Mouse (Mus musculus): ENCODE measurements around the gene Pparg.

The Pparg gene

GRCm38 (mm10) chr6:115360776-115361605 is at the start of gene Pparg:
Gene Pparg (plus strand): TSS chr6:115360951.
- ATAC-seq (ENCODE audit: low TSS enrichment), result peak; percentile 59; the same call in 1 of the 2 replicates

GRCm38 (mm10) chr6:115312780-115313179 is 48.0 kb upstream of the Pparg start:
- ATAC-seq (ENCODE audit: low TSS enrichment), result no peak; the same call in 1 of the 2 replicates

- ATAC-seq (ENCODE audit: low TSS enrichment), result peak; percentile 54
Measured at GRCm38 (mm10) chr6:115313235-115313738, 47.5 kb upstream of the Pparg start.

DNA sequence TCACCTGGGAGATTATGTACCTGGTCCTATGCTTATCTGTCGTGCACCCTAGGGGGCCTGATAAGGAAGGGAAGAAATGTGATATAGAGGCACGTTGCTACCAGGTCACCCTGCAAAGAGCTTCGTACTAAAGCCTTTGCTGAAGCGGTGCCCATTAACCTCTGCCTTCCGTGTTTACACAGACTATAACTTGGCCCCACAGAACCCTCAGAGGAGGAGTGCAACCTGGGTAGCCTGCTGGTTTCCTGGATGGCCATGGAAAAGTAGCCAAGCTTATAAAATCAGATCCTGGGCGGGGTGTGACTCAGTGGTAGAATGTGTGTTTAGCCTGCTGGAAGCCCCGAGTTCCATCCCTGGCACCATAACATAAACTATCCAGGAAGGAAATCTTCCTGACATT is 46.8 kb upstream of the Pparg start:
- ATAC-seq (ENCODE audit: low TSS enrichment), result no peak

- ATAC-seq (ENCODE audit: low TSS enrichment), result peak; percentile 32; the same call in 1 of the 2 replicates
Measured at GRCm38 (mm10) chr6:115315770-115316169, 45.0 kb upstream of the Pparg start.

DNA sequence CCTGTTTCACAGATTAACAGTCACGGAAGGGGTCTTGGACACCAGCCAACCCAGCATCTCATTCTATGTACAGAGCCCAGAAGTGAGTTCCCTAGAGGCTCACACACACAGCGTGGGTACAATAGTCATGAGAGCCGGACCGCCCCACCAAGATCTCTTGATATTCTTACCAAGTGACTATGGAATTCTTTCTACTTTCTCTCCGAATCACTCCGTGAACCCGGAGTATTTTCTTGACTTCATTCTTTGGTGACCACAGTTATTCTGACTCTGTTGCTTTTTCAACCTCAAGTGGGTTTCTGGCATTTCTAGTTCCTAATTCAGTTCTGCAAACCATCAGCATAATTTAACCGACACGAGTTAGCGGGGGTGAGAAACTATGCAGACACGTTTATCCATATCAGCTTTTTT is 43.9 kb upstream of the Pparg start:
- ATAC-seq (ENCODE audit: low TSS enrichment), result no peak

- ATAC-seq (ENCODE audit: low TSS enrichment), result no peak
Measured at GRCm38 (mm10) chr6:115318811-115319210, 41.9 kb upstream of the Pparg start.

GRCm38 (mm10) chr6:115319686-115320085 is 41.1 kb upstream of the Pparg start:
- ATAC-seq (ENCODE audit: low TSS enrichment), result no peak

DNA sequence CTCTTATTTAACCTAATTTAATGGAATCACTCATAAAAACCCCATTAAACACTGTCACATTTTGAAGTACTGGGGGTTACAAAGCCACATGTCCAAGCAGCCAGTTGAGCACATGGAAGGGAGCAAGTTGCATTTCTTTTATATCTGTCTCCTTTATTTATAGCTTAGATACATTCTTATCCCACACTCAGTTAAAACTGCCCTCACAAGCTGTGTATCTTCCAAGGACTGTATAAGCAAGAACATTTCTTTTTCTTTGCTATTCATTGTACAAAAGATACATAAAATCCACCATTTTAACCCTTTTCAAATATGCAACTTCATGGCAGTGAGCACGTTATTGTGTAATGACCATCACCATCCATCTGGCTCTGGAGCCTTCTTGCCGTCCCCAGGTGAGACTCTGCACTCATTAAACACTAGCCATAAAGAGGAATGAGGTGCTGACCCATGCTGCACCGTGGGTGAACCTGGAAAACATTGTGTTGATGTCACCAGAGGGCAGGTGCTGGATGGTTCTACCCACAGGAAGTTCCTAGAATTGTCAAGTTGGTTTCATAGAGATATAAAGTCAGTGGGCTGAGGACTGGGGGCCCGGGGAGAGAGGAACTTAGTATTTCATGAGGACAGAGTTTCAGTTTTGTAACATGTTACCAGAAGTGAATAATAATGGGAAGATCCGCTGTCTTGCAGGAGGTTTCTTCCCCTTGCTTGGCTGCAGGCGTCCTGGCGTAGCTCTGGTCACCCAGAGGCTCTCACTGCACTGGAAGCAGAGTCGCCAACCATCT is 39.6 kb upstream of the Pparg start:
- ATAC-seq (ENCODE audit: low TSS enrichment), result peak; percentile 41; the same call in 1 of the 2 replicates

DNA sequence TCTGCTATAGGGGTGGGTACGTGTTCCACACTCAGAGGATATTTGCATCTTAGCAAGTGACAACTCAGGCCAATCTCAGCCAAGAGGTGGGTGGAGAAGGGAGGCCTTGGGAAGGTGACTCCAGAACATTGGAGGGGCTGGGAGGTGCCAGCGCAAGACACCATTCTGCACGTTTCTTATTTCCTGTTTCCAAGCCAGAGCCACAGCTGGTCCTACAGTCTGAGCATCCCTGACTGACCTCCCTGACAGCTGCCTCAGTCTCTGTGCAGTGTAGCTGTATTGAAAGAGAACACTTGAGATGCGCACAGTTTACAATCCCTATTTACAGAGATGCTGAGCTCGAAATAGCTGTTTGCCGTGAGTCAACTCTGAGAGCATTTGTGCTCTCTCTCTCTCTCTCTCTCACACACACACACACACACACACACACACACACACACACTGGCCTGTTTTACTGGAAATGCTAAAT is 38.8 kb upstream of the Pparg start:
- ATAC-seq (ENCODE audit: low TSS enrichment), result peak; percentile 81

GRCm38 (mm10) chr6:115322956-115323355 is 37.8 kb upstream of the Pparg start:
- no peak for ATAC-seq (ENCODE audit: low TSS enrichment)

DNA sequence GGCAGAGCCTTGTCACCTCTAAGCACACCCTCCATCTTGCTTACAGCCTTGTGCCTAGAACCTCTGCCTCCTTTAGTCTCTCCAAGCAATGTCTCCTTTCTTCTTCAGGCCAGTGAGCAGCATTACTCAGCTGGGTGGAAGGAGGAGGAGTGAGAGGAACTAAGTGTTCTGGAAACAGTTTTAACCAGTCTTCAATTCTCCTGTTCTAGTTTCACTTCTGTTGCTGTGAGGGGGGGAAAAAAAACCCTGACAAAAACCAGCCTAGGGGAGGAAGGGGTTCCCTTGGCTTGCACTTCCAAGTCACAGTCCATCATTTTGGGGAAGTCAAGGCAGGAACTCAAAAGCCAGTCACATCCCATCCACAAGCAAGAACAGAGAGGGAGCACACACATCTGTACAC is 29.8 kb upstream of the Pparg start:
- ATAC-seq (ENCODE audit: low TSS enrichment), result peak; percentile 50; the same call in 1 of the 2 replicates

- no peak for ATAC-seq (ENCODE audit: low TSS enrichment)
Measured at GRCm38 (mm10) chr6:115333099-115333694, 27.6 kb upstream of the Pparg start.

- ATAC-seq (ENCODE audit: low TSS enrichment), result no peak
Measured at GRCm38 (mm10) chr6:115335536-115335935, 25.2 kb upstream of the Pparg start.

DNA sequence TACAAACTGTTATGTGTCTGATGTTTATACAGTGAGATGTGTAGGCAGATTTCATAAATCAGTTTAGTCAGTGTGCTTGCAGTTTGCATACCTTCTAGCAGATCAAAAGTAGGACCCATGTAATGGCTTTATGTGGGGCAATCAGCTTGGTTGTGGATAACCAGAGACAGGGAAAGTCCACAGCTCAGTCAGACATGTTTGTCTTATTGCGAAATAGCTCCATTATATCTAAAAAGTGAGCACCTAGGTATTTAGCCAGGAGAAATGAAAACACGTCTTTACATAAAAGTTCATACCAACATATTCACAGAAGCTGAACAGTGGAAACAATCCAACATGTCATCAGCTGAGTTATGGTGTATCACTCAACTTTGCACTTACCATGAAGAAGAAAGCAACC is 20.7 kb upstream of the Pparg start:
- ATAC-seq (ENCODE audit: low TSS enrichment), result no peak

DNA sequence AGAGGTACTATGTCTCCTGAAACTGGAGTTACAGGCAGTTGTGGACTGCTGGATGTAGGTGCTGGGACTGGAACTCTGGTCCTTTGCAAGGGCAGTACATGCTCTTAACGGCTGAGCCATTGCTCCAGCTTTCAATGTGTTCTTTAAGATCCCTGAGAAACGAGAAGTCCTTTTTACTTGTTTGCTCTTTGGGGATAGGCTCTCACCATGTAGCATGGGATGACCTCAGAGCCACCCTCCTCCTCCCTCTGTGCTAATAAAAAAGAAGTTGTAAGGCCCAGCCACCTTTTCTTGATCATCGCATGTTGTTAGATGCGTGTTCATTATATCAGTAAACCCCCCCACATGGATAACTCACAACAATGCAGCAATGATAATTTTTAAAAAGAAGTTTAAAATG is 17.7 kb upstream of the Pparg start:
- no peak for ATAC-seq (ENCODE audit: low TSS enrichment)

GRCm38 (mm10) chr6:115343570-115343969 is 17.2 kb upstream of the Pparg start:
- ATAC-seq (ENCODE audit: low TSS enrichment), result no peak

DNA sequence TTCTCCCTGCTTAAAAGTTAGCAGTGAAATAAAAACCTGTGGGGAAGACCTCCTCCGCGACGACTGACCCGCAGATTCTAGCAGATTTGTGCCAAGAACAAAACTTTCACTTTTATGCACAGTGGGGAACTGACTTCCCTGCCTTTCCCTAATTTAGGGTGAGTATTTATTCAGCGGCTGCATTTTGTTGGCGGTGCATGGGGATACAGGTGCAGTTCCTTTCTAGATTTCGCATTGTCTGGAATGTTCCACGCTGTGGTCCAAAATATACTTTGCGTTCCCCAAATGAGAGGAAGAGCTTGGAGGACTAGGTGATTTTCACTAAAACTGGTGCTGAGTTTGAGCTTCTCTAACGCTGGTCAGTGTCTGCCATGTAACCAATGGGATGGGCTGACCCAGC is 16.6 kb upstream of the Pparg start:
- no peak for ATAC-seq (ENCODE audit: low TSS enrichment)

DNA sequence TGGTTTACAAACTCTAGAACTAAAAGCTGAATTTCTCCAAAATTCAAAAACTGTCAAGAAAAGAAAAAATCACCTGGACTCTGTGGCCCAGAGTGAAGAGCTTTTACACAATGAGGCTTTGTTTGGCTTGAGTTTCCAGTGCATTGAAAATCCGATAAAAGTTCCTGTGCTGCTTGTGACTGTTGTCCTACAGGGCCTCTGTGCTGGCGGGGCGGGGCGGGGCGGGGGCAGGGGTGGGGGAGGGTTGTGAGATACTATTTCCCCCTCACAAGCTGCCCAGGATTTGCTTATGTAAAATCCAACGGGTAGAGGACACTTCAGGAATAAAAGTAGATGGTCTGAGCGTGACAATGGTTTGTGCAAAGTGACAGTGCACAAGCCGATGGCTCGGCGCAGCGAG is 16.2 kb upstream of the Pparg start:
- no peak for ATAC-seq (ENCODE audit: low TSS enrichment)

DNA sequence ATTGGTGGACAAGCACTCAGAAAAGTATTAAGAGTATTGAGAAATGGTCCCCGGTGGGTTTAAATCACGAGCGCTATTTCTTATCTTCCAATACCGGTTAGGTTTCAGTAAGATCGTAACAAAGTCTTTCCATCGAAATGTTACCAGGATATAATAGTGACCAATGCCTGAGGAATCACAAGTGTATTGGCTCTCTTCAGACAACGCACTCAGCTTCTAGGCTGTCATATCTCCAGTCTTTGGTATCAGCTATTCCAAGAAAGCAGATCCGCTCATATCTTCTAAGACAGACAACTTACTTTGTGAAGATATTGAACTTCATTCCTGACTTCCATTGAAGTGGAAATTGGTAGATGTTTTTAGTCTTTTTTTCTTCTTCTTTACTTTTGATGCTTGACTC is 15.7 kb upstream of the Pparg start:
- no peak for ATAC-seq (ENCODE audit: low TSS enrichment)

- ATAC-seq (ENCODE audit: low TSS enrichment), result no peak
Measured at GRCm38 (mm10) chr6:115349641-115350464, 10.9 kb upstream of the Pparg start.
